ENCODE assay signal across 23 mouse cellular contexts in genomic region chr1:86182004-86182709, GRCm38 (mm10). TPM values are rescaled to one million over a fixed set of nuclear protein-coding genes. Genes with fewer than 3 reads are reported as not detected.
DNase-seq lines count a peak whose midpoint lies in the region; ATAC-seq and TF ChIP-seq lines count a peak whose summit lies in the region.
"Had no signal": no experiment of that assay in that cellular context is flagged by ENCODE, and none has a peak within 500 bp of the region (broad histone marks: within the 10 kb centered on the region; RNA-seq: fewer than 3 reads in every experiment).

No protein-coding gene starts in this region.

- peak; percentile 33 for DNase-seq in cerebellum, adult 9-11 months
- DNase-seq in brain, adult 2 months (ENCODE audit: low read depth, low spot score): peak; percentile 50
- DNase-seq in liver, embryonic 11.5 days (ENCODE audit: low spot score): no peak
- DNase-seq in thymus, postnatal 36 days: no peak
- DNase-seq in thymus, adult 2 months: no peak
- DNase-seq: adrenal gland, adult 8-10 months; embryo, embryonic 11 days; heart, postnatal 10 days; kidney, adult 8-10 months; lung, postnatal 14 days; right cerebral cortex, postnatal 14 days; thymus, adult 18-20 months had no signal

- no peak overlapping the region for H3K4me3 ChIP-seq in liver, embryonic 11.5 days (ENCODE audit: low read depth, low read length)
- no peak overlapping the region for H3K4me3 ChIP-seq in thymus, adult 2 months (ENCODE audit: control insufficient read depth, insufficient read depth, low read length)
- H3K4me3 ChIP-seq: forebrain, embryonic 10.5 days; hindbrain, embryonic 12.5 days; layer of hippocampus, adult 2 months; limb, embryonic 10.5 days; neural tube, embryonic 15.5 days; stomach, embryonic 15.5 days had no signal

- H3K27me3 ChIP-seq in liver, embryonic 11.5 days (replicated peaks; ENCODE audit: control insufficient read depth, insufficient read depth, low read length): no peaks in the 10 kb centered on the region
- no peaks in the 10 kb centered on the region for H3K27me3 ChIP-seq in thymus, adult 2 months (ENCODE audit: control insufficient read depth, insufficient read depth, low read length)
- H3K27me3 ChIP-seq: hindbrain, embryonic 12.5 days; neural tube, embryonic 15.5 days; stomach, embryonic 15.5 days had no signal

- WGBS in liver, embryonic 11.5 days: 54% methylated on average over 5 of the region's 5 CpGs
- WGBS in thymus, adult 2 months: 95% methylated on average over 5 of the region's 5 CpGs

- H3K27ac ChIP-seq in liver, embryonic 11.5 days (ENCODE audit: low read depth, low read length): no peak overlapping the region
- no peak overlapping the region for H3K27ac ChIP-seq in thymus, adult 2 months (ENCODE audit: control insufficient read depth, insufficient read depth, low read length)
- H3K27ac ChIP-seq: forebrain, embryonic 10.5 days; hindbrain, embryonic 12.5 days; layer of hippocampus, adult 2 months; limb, embryonic 10.5 days; neural tube, embryonic 15.5 days; stomach, embryonic 15.5 days had no signal

- peaks cover 4% of the 10 kb centered on the region for H3K4me1 ChIP-seq in liver, embryonic 11.5 days (replicated peaks; ENCODE audit: control insufficient read depth, insufficient read depth, low read length)
- peaks cover 4% of the 10 kb centered on the region; the same call in 1 of the 2 replicates for H3K4me1 ChIP-seq in thymus, adult 2 months (replicated peaks; ENCODE audit: control insufficient read depth, insufficient read depth, low read length)
- H3K4me1 ChIP-seq: forebrain, embryonic 10.5 days; hindbrain, embryonic 12.5 days; limb, embryonic 10.5 days; neural tube, embryonic 15.5 days; stomach, embryonic 15.5 days had no signal

- ATAC-seq in cerebellum, adult (ENCODE audit: insufficient number of reproducible peaks, low FRiP score, low TSS enrichment): no peak
- ATAC-seq in liver, embryonic 11.5 days (replicated peaks; ENCODE audit: low FRiP score): 0 out of 2 replicates have a peak, but pooled peaks have one; percentile 41
- 0 out of 2 replicates have a peak, but pooled peaks have one; percentile 18 for ATAC-seq in megakaryocyte progenitor cell, adult 5-6 weeks (replicated peaks; ENCODE audit: poor library complexity)
- ATAC-seq: midbrain, embryonic 16.5 days had no signal

- no peak for TF ChIP-seq POLR2A in thymus, adult 2 months (IDR thresholded peaks at IDR 0.05; ENCODE audit: control insufficient read depth, extremely low read depth, insufficient read depth, low read length, poor library complexity)

- H3K9me3 ChIP-seq in liver, embryonic 11.5 days (ENCODE audit: control insufficient read depth, low read length): no peaks in the 10 kb centered on the region
- H3K9me3 ChIP-seq: forebrain, embryonic 10.5 days; hindbrain, embryonic 12.5 days; limb, embryonic 10.5 days; neural tube, embryonic 15.5 days; stomach, embryonic 15.5 days had no signal

- no peak overlapping the region for H3K4me2 ChIP-seq in liver, embryonic 11.5 days
- H3K4me2 ChIP-seq: heart, embryonic 11.5 days; hindbrain, embryonic 12.5 days; neural tube, embryonic 15.5 days; stomach, embryonic 15.5 days had no signal

- TF ChIP-seq CTCF in thymus, adult 2 months (IDR thresholded peaks at IDR 0.05; ENCODE audit: borderline replicate concordance, control insufficient read depth, extremely low read depth, insufficient read depth, low read length, poor library complexity): no peak

- H3K9ac ChIP-seq in liver, embryonic 11.5 days (ENCODE audit: low read depth, low read length): no peak overlapping the region
- H3K9ac ChIP-seq: hindbrain, embryonic 12.5 days; neural tube, embryonic 15.5 days; stomach, embryonic 15.5 days had no signal

- no peaks in the 10 kb centered on the region for H3K36me3 ChIP-seq in liver, embryonic 11.5 days (ENCODE audit: control insufficient read depth, insufficient read depth, low read length)
- H3K36me3 ChIP-seq in thymus, adult 2 months (ENCODE audit: control insufficient read depth, insufficient read depth, low read length): no peaks in the 10 kb centered on the region
- H3K36me3 ChIP-seq: stomach, embryonic 15.5 days had no signal

RNA-seq across cellular contexts. Expression of gene Armc9, which starts 27.6 kb away (rescaled TPM):
- polyA plus RNA-seq in liver, embryonic 11.5 days (2014; fragmentation: Nextera tagmentation; extraction: Ambion mirVana): 20.9 and 28.7 TPM in 2 replicates
- total RNA-seq in megakaryocyte progenitor cell, adult 5-6 weeks (2015): 3.2 and 5.0 TPM in 2 replicates
- total RNA-seq in megakaryocyte progenitor cell, adult 5-6 weeks (2017): 5.8 and 11.5 TPM in 2 replicates
- 5.8 and 6.4 TPM in 2 replicates for polyA plus RNA-seq in thymus, adult 2 months (2012; rRNA removed)

RNA-seq across cellular contexts. Expression of gene Gm21972, which starts 48.7 kb away (rescaled TPM):
- polyA plus RNA-seq in liver, embryonic 11.5 days (2014; fragmentation: Nextera tagmentation; extraction: Ambion mirVana): not detected in 2 replicates
- 4.0 and 10.6 TPM in 2 replicates for total RNA-seq in megakaryocyte progenitor cell, adult 5-6 weeks (2015)
- total RNA-seq in megakaryocyte progenitor cell, adult 5-6 weeks (2017): 9.4 TPM in 1 of 2 replicates, not detected in the other
- polyA plus RNA-seq in thymus, adult 2 months (2012; rRNA removed): not detected in 2 replicates
- polyA plus RNA-seq: gonadal fat pad, adult 2 months; heart, embryonic 11.5 days; limb, embryonic 10.5 days; stomach, embryonic 15.5 days had no signal

Comparison
In these comparisons a context has a peak if more than half of its experiments do, and no peak if none do; other contexts are left out.
1. DNase-seq: peak in cerebellum, adult 9-11 months (single experiment) and brain, adult 2 months (single experiment); none in liver, embryonic 11.5 days (single experiment), thymus, postnatal 36 days (0 of 2) and thymus, adult 2 months (single experiment).